Mouse (Mus musculus) olfactory bulb, adult 2 months (tissue): ENCODE data around the gene Brf1. TPM values are rescaled to one million over a fixed set of nuclear protein-coding genes. Genes with fewer than 3 reads are reported as not detected.

ENCODE experiments used
- H3K27ac ChIP-seq: fragments of 200-500 bp; 2 replicates; pipeline ENCODE4 v1.5.1; 2012; ENCODE audit warnings: low read depth, low read length; ENCODE audit not compliant: insufficient read depth
- H3K4me1 ChIP-seq: fragments of 200-500 bp; 2 replicates; pipeline ENCODE4 v1.6.1; 2012; ENCODE audit warnings: low read length; ENCODE audit not compliant: control insufficient read depth, insufficient read depth
- H3K4me3 ChIP-seq: fragments of 200-500 bp; 2 replicates; pipeline ENCODE4 v1.5.1; 2012; ENCODE audit warnings: mild to moderate bottlenecking, low read depth, low read length, moderate library complexity; ENCODE audit not compliant: insufficient read depth
- CTCF ChIP-seq: fragments of 200-500 bp; IDR thresholded peaks from 2 replicates; pipeline ENCODE4 v1.5.1; 2012; ENCODE audit warnings: low read depth, mild to moderate bottlenecking, low read length, moderate library complexity; ENCODE audit not compliant: insufficient read depth
- POLR2A ChIP-seq: fragments of 200-500 bp; IDR thresholded peaks from 2 replicates; pipeline ENCODE4 v1.6.1; 2012; ENCODE audit warnings: mild to moderate bottlenecking, low read depth, low read length, moderate library complexity; ENCODE audit not compliant: insufficient read depth
- WGBS: fragments of 180-500 bp; shearing (Covaris S2); methylation state at CpG from one replicate; pipeline ENCODE4 v1.1.7; 2018; 5-methylcytosine and 5-hydroxymethylcytosine counted together
- polyA plus RNA-seq: library from polyadenylated mRNA; stranded (reverse); fragments of >200 nt; gene quantifications from 2 replicates; pipeline ENCODE4 v1.2.4, GENCODE M21; 2012; ENCODE audit warnings: low replicate concordance; ENCODE audit not compliant: missing spikeins, insufficient read depth, insufficient read length

The Brf1 gene
- polyA plus RNA-seq, 1 experiment, result not detected

- Histone ChIP-seq H3K4me1 (0 out of 2 replicates have a peak, but pooled peaks cover 4% of the 10 kb centered on the region), H3K27ac (no peak overlapping the region), H3K4me3 (no peak overlapping the region)
- WGBS, result 87% methylated on average over 2 of the region's 2 CpGs
- no peak for TF ChIP-seq CTCF
- TF ChIP-seq POLR2A, result no peak
Observed at GRCm38 (mm10) chr12:112991444-112991843, 9.1 kb downstream of the Brf1 start.

GRCm38 (mm10) chr12:112990706-112991405 is 9.6 kb downstream of the Brf1 start:
- Histone ChIP-seq H3K4me1 (0 out of 2 replicates have a peak, but pooled peaks cover 4% of the 10 kb centered on the region), H3K4me3 (no peak overlapping the region), H3K27ac (no peak overlapping the region)
- no peak for TF ChIP-seq POLR2A
- TF ChIP-seq CTCF, result no peak
- 85% methylated on average over 5 of the region's 5 CpGs for WGBS

DNA sequence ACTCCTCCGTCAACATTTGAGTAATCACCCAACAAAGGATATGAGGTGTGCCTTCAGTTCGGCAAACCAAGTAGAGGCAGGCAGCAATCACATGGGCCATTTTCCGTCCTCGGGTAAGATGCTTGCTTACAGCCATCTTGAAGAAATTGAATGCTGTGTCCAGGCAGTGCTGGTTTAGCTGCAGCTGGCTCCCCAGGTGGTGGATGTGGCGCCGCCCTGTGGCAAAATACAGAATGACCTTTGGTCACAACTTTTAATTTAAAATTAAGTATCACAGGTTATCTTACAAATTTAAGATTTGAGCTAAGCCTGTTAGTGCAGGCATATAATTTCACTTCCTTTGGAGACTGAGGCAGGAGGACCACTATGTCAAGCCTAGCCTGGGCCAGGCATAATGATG is 12.6 kb downstream of the Brf1 start:
- no peak for TF ChIP-seq POLR2A
- no peak for TF ChIP-seq CTCF
- WGBS, result 62% methylated on average over 6 of the region's 6 CpGs
- H3K4me3 ChIP-seq, result no peak overlapping the region
- no peak overlapping the region for H3K27ac ChIP-seq
- no peaks in the 10 kb centered on the region for H3K4me1 ChIP-seq

DNA sequence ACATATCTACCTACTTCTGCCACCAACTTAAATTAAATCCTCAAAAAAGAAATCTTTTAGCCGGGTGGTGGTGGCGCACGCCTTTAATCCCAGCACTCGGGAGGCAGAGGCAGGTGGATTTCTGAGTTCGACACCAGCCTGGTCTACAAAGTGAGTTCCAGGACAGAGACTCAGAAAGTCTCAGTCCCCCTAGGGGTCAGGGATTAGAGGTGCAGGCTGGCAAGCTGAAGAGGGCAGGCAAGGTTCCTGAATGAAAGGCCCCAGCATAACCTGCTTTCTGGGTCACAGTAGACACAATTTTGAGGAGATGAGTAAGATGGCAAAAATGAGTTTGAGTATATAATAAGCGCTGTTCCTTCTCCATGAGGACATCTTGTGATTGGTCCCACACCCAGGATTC is 15.2 kb downstream of the Brf1 start:
- TF ChIP-seq POLR2A (no peak), CTCF (no peak)
- H3K27ac ChIP-seq, result no peak overlapping the region
- WGBS, result 95% methylated on average over 6 of the region's 6 CpGs
- H3K4me1 ChIP-seq, result peaks cover 4% of the 10 kb centered on the region; the same call in 1 of the 2 replicates
- no peak overlapping the region for H3K4me3 ChIP-seq

GRCm38 (mm10) chr12:112982031-112982430 is 18.5 kb downstream of the Brf1 start:
- WGBS, result 10% methylated on average over 2 of the region's 2 CpGs
- peaks cover 22% of the 10 kb centered on the region for H3K4me1 ChIP-seq
- no peak overlapping the region for H3K27ac ChIP-seq
- no peak overlapping the region for H3K4me3 ChIP-seq
- TF ChIP-seq POLR2A, result no peak
- TF ChIP-seq CTCF, result no peak

GRCm38 (mm10) chr12:112977156-112977555 is 23.3 kb downstream of the Brf1 start:
- WGBS, result 35% methylated on average over 12 of the region's 12 CpGs
- H3K4me3 ChIP-seq, result peak overlapping the region; percentile 82
- peak overlapping the region; percentile 48 for H3K27ac ChIP-seq
- H3K4me1 ChIP-seq, result peaks cover 21% of the 10 kb centered on the region
- TF ChIP-seq CTCF (no peak), POLR2A (no peak)

DNA sequence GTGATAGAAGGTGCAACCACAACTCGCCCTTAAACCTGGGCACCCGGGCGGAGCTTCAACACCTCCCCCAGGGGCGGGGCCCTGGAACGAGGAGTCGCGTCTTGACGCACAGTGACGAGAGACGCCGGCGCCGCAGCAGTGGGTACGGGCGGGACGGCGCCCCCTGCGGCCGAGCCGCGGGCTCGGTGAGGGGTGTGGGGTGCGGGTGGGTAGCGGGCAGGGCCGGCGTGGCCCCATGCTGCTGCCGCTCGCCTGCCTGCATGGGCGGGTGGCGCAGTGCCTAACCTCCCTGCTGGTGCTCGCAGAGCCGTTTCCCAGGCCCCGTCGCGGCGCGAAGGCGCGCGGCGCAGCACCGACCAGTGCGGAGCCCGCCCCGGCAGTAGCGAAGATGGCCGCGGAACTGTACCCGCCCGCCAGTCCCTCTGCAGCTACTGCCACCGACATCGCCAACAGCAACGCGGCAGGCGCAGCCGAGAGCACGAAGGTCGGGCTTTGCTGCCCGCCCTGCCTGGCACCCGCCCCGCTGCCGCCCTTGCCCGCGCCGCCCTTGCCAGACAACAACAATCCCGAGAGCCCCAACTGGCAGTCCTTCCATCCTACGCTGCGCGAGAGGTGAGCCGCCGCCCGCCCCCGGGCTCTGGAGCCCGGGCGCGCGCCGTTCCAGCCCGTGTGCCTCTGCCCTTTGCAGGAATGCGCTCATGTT is 24.0 kb downstream of the Brf1 start, which contains the start of gene Btbd6:
Btbd6 (plus strand) TSS at position 112 of the 703 bp plus-strand sequence.
- TF ChIP-seq CTCF, result peak; percentile 55
- peak; percentile 92 for TF ChIP-seq POLR2A
- peak within 1 kb of the TSS; percentile 82 for H3K4me3 ChIP-seq
- peaks cover 20% of the 10 kb centered on the region for H3K4me1 ChIP-seq
- WGBS, result under 1% methylated on average over 80 of the region's 80 CpGs
- peak within 1 kb of the TSS; percentile 77 for H3K27ac ChIP-seq

- whole genome bisulfite sequencing, result 74% methylated on average over 9 of the region's 9 CpGs
Observed at GRCm38 (mm10) chr12:112974736-112975135, 25.8 kb downstream of the Brf1 start.

GRCm38 (mm10) chr12:112969616-112970015 is 30.9 kb downstream of the Brf1 start:
- no peaks in the 10 kb centered on the region for H3K4me1 ChIP-seq
- H3K27ac ChIP-seq, result no peak overlapping the region
- 93% methylated on average over 6 of the region's 6 CpGs for WGBS
- no peak overlapping the region for H3K4me3 ChIP-seq
- no peak for TF ChIP-seq CTCF
- TF ChIP-seq POLR2A, result no peak

More at GRCm38 (mm10) chr12:112974736-112975135, 25.8 kb downstream of the Brf1 start:
- H3K4me1 ChIP-seq, result peaks cover 17% of the 10 kb centered on the region
- no peak overlapping the region for H3K4me3 ChIP-seq
- no peak for TF ChIP-seq POLR2A
- no peak for TF ChIP-seq CTCF
- H3K27ac ChIP-seq, result no peak overlapping the region
